Mouse (Mus musculus): Measurements from ENCODE around the gene C2cd4b. TPM values are rescaled to one million over a fixed set of nuclear protein-coding genes. Genes with fewer than 3 reads are reported as not detected.
A peak's percentile ranks its signal among the peaks of the same experiment; 100 is the strongest.

Gene C2cd4b
- polyA plus RNA-seq, 1 experiment from 2014 or later = 0.18 TPM

DNA sequence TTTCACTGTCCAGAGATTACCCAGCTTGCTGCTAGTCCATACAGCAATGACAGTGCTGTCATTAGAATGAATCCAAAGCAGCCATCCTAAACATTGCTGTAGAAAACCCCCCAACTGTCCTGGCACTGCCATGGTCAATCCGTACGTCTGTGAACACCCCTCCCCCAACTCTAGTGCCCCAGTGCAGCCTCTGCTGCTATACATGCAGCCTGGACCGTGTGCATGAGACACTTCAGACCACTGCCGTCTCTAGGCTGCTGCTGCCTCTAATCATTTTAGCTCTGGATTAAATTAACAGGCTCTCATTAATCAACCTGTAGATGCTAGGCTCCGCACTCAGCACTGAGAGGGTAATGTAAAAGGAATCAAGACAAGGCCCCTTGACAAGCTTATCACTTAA, 47.8 kb downstream of the C2cd4b start:
- no peak overlapping the region for H3K9ac ChIP-seq (ENCODE audit: low read length)
- 14% methylated on average over 5 of the region's 5 CpGs for WGBS
- no peaks in the 10 kb centered on the region for H3K36me3 ChIP-seq (ENCODE audit: control insufficient read depth, insufficient read depth)
- H3K27ac ChIP-seq (ENCODE audit: low read length) = no peak overlapping the region
- H3K4me3 ChIP-seq (ENCODE audit: low read length) = no peak overlapping the region
- H3K4me2 ChIP-seq (ENCODE audit: low read depth, low read length) = peak overlapping the region; percentile 40
- H3K9me3 ChIP-seq (replicated peaks; ENCODE audit: control insufficient read depth, low read length) = no peaks in the 10 kb centered on the region; the same call in 1 of the 2 replicates
- no peaks in the 10 kb centered on the region for H3K27me3 ChIP-seq (ENCODE audit: control insufficient read depth, insufficient read depth, low read length)
- ATAC-seq (replicated peaks; ENCODE audit: extremely low read depth, insufficient read depth, low FRiP score) = peak; percentile 58
- H3K4me1 ChIP-seq (ENCODE audit: control insufficient read depth, insufficient read depth, low read length) = peaks cover 11% of the 10 kb centered on the region

DNA sequence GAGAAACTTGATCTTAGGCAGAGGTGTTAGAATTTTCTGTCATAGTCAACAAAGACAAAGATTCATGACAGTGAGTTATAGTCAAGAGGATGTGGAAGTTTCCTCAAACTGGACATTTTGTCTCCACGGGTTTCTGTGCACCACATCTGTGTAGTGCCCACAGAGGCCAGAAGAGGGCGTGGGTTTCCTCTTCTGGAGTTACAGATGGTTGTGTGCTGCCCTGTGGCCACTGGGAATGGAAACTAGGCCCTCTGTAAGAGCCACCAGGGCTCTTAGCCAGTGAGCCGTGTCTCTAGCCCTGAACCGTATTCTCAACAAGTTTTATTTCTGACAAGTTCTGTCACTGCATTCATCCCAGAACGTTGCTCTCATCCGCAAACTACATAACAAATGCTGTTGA, 51.3 kb downstream of the C2cd4b start:
- Histone ChIP-seq H3K27ac (ENCODE audit: low read length) (no peak overlapping the region), H3K27me3 (ENCODE audit: control insufficient read depth, insufficient read depth, low read length) (no peaks in the 10 kb centered on the region), H3K4me1 (ENCODE audit: control insufficient read depth, insufficient read depth, low read length) (peaks cover 16% of the 10 kb centered on the region), H3K4me3 (ENCODE audit: low read length) (no peak overlapping the region), H3K9ac (ENCODE audit: low read length) (no peak overlapping the region), H3K36me3 (ENCODE audit: control insufficient read depth, insufficient read depth) (no peaks in the 10 kb centered on the region), H3K4me2 (ENCODE audit: low read depth, low read length) (no peak overlapping the region), H3K9me3 (replicated peaks; ENCODE audit: control insufficient read depth, low read length) (no peaks in the 10 kb centered on the region; the same call in 1 of the 2 replicates)
- no peak for ATAC-seq (replicated peaks; ENCODE audit: extremely low read depth, insufficient read depth, low FRiP score)
- 58% methylated on average over 6 of the region's 6 CpGs for WGBS

Small RNA genes within 50 kb of the gene (microRNA-seq; reads per million reads assigned to microRNA genes)
- gene Mir7241 (not detected), gene Mir7242 (not detected)

Other genes with a start within 250 kb of the C2cd4b start
- 51.5 and 59.3 TPM in 2 replicates for gene Tln2, start 199.7 kb upstream of the C2cd4b start, polyA plus RNA-seq (2015; fragmentation: Nextera tagmentation; extraction: Ambion mirVana)
- gene C2cd4a, start 72.9 kb downstream of the C2cd4b start, polyA plus RNA-seq (2015; fragmentation: Nextera tagmentation; extraction: Ambion mirVana) = 0.10 and 0.16 TPM in 2 replicates
- 3.8 and 4.3 TPM in 2 replicates for gene Vps13c, start 81.0 kb downstream of the C2cd4b start, polyA plus RNA-seq (2015; fragmentation: Nextera tagmentation; extraction: Ambion mirVana)